Mouse (Mus musculus) adrenal gland (tissue): ENCODE results near the gene Hpse2.

Source experiments
- intact Hi-C: fragments of 180-260 bp; cut with DNase I; formaldehyde crosslinking; loops from one replicate; pipeline ENCODE4 v1.15.1; 2025

The Hpse2 gene

DNA sequence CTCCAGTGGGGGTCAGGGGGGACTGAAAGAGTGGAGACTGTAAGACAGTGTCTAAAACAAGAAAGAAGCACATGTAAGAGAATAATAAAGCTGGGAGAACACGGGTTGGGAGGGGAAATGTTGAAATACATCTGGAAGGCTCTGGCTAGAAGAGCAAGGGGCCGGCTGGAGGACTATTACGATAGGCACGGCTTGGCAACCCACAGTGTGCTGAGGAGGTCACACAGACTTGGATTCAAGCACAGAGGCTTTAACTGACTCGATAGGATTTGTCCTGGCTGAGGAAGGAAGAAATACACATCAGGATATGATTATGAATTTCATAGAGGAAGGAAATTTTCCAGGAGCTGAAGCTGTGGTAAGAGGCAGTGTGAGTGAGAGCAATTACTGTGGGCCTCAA, 414.4 kb downstream of the Hpse2 start:
- intact Hi-C loops: no loop called here

DNA sequence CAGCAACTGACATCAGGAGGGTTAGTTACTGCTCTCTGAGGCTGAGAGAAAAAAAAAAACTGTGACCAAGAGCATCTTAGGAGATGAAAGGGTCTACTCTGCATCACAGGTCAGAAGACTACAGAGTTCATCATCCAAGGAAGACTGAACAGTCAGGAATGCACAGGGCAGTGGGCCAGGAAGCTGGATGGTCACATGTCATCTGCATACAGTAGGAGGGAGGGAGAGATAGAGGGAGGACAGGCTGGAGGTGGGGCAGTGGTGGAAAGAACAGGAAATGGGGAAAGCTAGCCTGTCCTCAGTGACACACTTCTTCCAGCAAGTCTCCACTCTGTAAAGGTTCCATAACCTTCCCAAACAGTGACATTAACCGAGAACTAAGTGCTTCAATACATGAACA, 423.0 kb downstream of the Hpse2 start:
- intact Hi-C loops: no loop called here

DNA sequence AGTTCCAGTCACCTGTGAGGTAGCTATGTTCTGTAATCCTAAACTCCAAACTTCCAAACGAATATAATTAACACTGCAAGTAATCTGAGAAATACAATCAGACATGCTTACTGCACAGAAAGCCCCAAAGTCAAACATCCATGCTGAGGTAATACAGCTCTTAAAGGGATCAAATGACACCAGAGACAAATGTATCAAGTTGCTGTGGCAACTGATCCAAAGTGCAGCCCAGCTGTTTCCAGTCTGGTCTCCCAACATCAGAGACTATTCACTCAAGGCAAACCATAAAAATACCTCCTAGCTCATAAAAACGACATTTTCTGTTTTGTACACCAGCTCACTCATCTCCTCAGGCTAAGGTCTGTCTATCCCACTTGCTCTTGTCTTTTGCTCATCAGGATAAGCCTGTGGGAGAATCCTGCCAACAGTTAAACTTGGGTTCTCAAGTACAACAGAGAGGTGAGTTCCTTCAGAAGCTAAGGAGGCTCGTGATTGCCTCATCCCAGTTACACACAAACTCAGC, 440.0 kb downstream of the Hpse2 start:
- intact Hi-C loops: no loop called here

GRCm38 (mm10) chr19:42937544-42937943, 450.6 kb downstream of the Hpse2 start:
- intact Hi-C loops: no loop called here

DNA sequence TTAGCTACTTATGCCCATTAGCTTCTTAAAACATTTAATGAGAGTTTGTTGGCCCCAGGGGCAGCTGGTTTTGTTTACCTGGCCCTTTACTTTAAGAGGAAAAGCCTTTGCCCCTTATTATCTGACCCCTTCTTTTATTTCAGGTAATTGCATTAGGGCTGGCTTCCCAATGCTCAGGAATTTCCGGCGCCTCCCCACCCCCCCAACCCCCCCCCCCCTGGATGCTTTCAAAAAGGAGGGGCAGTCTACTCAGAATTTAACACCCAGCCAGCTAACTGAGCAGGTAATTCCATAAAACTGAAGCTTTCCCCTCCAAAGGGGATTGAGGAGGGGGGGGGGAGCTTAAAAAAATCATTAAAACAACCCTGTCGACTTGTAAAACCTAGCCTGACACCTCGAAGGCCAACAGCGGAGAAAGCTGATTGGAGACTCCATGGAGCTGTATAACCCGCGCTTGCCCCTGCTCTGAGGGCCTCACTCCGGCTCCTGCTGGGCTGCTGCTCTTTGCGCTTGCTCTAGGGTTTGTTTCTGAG, 451.4 kb downstream of the Hpse2 start:
- intact Hi-C loops: no loop called here

- intact Hi-C loops: no loop called here
Measured at GRCm38 (mm10) chr19:42929702-42930101, 458.5 kb downstream of the Hpse2 start.

GRCm38 (mm10) chr19:42928271-42928670, 459.9 kb downstream of the Hpse2 start:
- intact Hi-C loops: no loop called here

DNA sequence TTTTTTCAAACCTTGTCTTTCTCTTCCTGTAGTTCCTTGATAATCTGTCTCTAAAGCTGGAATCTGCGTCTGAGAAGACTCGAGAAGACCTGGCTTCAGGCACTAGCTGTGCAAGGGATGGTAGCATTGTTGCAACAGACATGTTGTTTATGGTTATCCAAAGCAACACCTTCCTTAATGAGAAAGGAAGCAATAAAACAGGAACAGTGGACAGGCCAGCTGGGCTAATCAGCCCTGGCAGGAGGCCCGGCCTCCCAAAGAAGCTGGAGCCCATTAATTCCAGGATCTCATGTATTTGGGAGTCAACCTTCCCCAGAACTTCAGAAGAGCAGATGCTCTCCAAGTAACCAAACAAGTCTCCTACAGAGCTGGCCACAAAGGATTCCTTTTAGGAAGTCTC, 465.5 kb downstream of the Hpse2 start:
- intact Hi-C loops: no loop called here

DNA sequence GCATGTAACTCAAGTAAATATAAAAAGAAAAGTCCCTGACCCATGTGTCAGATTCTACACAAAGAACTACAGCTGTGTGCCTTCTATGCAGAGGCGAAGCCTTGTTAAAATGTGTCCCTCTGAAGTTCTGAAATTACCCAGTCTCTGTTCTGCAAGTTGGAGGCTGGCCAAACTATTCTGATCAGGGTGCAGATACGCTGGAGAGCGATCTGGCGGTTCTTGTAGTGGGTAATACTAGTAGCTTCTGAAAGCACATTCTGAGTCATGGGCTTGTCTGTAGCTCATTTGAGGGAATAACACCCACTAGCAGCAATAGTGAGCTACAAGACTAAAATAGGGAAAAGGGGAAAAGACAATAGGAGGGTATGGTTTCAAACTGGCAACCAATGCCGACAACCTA, 474.5 kb downstream of the Hpse2 start:
- intact Hi-C loops: no loop called here

GRCm38 (mm10) chr19:42909719-42910118, 478.4 kb downstream of the Hpse2 start:
- intact Hi-C loops: no loop called here

DNA sequence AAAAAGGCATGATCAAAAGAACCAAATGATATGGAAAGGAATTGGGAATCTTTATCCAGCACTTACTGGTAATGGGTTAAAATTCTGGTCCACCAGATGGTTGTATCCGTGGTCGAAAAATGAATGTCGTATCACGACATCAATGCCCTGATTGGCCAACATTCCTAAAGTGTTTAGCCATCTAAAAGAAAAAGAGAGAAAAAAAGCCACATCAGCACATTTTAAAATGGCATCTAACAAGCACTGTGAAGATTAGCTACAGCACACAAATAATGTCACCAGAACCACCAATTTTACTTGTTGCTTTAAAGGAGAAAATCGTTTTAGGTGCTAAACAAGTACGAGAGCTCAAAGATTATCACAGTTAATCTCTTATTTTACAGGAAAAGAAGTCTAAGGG, 479.6 kb downstream of the Hpse2 start:
- intact Hi-C loops: no loop called here

GRCm38 (mm10) chr19:42906328-42906727, 481.8 kb downstream of the Hpse2 start:
- intact Hi-C loops: no loop called here

GRCm38 (mm10) chr19:42904726-42905125, 483.4 kb downstream of the Hpse2 start:
- intact Hi-C loops: no loop called here

- intact Hi-C loops: no loop called here
Measured at GRCm38 (mm10) chr19:42904240-42904639, 483.9 kb downstream of the Hpse2 start.

- intact Hi-C loops: no loop called here
Measured at GRCm38 (mm10) chr19:42903840-42904239, 484.3 kb downstream of the Hpse2 start.

DNA sequence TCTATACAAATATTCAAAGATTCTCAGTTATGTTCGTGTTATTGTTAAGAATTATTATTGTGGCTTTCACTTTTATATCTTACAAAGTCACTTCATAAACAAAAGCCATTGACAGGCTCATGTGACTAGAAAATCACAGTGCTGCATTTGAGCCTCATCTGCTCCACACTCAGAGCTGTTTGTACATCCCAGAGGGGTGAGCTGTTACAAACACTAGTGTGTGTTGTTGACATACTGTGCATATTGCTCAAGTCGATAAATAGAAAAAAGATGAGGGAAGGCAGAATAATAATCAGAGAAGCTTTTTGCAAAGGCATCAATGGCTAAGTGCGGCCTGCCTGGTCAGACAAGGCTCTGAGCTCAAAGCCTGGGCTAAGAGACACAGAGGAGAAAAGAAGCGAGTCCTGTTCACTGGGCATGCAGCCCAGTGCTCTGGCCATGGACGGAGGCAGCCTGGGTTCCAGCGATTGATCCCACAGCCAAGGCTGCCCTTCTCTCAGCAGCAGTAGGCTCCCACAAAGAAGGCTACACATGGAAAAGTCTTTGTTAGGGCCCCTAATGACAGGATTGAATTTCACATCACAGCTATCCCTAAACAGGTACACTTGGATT, 485.6 kb downstream of the Hpse2 start:
- intact Hi-C loops: no loop called here

- intact Hi-C loops: no loop called here
Measured at GRCm38 (mm10) chr19:42891599-42891998, 496.6 kb downstream of the Hpse2 start.

- intact Hi-C loops: no loop called here
Measured at GRCm38 (mm10) chr19:42877653-42878052, 510.5 kb downstream of the Hpse2 start.

GRCm38 (mm10) chr19:42876563-42876962, 511.6 kb downstream of the Hpse2 start:
- intact Hi-C loops: no loop called here

- intact Hi-C loops: no loop called here
Measured at GRCm38 (mm10) chr19:42869663-42870530, 518.3 kb downstream of the Hpse2 start.

DNA sequence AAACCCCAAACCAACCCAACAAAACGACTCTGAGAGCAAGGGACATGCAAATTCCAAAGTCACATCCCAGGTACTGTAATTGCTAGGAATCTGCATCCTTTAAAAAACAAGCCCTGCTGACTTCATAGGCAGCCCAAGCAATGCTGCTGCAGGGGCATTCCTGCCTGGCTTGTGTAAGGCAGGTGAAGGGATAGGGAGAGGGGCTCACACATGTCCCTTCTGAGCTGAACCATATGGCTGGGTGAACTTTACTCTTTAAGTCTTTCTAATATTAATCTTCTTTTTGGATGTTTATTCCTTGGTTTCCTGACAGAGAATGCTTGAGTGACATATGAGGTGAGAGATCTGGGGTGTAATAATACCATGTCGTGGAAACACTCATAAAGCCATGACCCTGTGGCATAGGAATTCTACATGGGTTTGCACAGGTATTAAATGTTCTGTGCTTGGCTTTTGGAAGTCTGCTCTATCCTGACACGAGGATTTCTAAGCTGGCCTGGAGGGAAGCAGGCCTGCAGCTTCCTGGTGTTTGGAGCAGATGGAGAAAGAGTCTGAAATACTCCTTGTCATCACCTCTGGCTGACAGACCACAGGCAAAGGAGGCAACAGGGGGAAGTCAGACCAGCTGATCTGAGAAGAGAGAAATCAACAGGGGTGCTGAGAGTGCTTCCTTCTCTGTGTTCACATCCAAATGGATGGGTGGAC, 519.0 kb downstream of the Hpse2 start:
- intact Hi-C loops: no loop called here

GRCm38 (mm10) chr19:42863013-42863412, 525.1 kb downstream of the Hpse2 start:
- intact Hi-C loops: no loop called here
